Mouse (Mus musculus) ovary, postnatal 36 days (tissue): Measurements from ENCODE around the gene Agap1.

Experiments used
- DNase-seq: peaks from one replicate; pipeline ENCODE4 v3.0.0; 2022; ENCODE audit warnings: low spot score, mixed read lengths

Gene Agap1

DNA sequence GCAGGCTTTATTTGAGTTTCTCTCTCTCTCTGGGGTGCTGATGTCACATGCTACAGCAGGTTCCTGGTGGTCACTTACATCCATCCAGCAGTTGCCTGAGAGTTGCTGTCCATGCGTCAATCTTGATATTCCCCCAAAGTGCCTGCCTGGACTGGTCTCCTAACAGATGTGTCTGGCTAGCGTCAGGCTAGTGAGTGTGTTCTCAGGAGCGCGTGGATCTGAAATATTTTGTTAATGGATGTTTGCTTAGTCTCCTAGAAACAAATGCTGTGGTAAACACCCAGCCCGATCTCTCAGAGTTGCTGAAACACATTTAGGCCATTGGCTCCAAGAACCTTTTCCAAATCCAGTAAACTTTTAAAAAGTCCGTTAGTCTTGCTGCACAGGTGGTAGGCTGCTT is 161.9 kb downstream of the Agap1 start:
- DNase-seq = no peak

DNA sequence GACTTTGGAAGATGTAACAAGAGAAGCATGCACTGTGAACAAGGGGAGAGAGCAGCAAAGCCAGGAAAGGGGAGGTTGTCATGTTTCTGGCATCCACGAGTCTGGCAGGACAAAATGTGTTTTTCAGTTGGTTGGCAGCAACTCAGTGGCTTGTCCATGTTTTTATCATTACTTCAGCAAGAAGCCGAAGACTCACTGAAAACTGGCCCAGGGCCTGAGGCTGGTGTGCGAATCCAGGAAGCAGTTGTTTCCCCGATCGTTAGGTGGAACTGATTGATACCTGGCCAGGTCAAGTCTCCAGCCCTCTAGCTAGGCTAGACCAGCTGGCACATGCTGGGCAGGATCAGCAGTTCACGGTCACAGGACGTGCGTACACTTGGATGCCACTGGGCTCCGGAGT is 162.7 kb downstream of the Agap1 start:
- peak; percentile 32 for DNase-seq

DNA sequence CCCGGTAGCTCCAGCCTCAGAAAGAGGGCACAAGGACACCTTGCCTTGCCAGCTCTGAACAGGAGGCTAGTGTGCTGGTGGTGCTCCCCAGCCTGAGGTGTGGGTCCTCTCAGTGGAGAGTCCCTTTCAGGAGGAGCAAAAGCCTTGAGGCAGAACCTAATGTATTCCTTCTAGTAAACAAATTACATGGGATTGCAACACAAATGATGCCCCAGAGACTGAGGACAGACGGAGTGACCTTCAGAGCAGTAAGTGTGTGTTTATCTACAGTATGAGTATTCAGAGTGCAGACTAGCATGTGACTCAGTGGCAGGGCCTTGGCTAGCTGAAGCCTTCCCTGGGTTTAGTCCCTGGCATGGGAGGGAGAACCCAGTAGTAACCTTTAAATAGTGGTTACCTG is 165.4 kb downstream of the Agap1 start:
- DNase-seq = peak; percentile 26

DNA sequence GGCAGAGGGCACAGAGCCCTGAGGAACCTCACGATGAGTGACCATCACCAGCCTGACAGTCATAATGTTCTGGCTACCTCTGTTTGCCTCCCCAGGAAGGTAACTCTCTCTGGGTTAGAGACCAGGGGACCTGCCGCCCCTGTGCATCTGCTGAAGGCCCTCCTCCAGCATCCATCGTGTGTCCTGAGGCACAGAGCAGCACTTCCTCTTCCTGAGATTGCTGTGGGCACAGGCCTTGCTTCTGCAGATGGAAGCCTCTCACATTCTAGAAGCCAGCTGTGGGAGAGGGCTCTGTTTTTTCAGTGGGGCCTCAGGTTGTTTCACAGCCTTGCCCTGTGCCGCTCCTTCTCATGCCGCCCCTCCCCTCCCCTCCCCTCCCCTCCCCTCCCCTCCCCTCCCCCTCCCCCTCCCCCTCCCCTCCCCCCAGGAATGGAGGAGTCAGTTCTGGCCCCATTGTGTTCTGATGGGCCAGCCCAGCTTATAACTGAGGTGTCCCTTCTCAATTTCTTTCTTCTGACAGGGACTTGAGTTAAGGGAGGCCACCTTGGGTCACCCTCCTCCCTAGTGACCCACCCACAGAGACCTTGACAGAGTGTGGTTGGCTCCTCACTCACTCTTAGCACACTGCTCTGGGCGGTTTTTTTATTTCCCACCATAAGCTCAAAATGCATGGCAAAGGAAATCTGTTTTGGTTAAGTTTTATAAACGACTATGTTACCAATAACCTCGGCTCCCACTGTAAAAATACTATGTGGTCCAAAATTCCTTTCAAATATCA is 166.6 kb downstream of the Agap1 start:
- no peak for DNase-seq

DNA sequence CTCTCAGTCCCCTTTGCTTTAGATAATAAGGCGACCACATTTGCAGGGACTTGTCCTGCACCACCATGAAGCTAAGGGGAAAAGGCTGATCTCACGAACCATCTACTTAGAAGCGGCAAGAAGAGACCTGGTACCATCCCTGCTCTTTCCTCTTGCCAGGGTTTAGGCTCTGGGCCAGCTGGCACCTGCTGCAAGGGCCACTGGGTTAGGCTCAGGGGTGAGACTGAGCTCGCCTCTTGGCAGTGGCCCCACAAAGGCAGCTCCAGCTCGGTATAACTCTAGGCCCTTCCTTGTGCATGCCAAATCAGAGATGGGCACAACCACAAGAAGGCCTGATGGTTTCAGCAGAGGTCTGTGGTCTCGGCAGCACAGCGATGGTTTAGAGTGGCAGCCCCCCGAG is 167.3 kb downstream of the Agap1 start:
- peak; percentile 71 for DNase-seq

DNA sequence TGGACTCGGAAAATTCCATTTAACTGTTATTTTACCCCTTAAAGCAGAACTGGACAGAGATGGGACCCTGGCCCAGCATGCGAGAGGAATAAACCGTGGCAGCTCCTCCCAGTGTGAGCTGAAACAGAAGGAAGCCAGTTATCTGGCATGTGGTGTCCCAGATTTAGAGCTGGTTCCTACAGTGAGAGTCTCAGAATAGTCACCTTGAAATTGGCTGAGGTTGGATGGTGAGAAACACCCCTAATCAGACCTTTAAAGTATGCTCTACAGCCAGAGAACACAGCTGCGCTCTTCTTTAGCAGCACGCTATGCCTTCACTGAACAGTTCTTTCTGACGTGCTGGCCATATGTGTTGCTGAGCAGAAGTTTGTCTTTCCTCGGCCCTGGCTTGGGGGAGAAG is 168.2 kb downstream of the Agap1 start:
- no peak for DNase-seq

DNA sequence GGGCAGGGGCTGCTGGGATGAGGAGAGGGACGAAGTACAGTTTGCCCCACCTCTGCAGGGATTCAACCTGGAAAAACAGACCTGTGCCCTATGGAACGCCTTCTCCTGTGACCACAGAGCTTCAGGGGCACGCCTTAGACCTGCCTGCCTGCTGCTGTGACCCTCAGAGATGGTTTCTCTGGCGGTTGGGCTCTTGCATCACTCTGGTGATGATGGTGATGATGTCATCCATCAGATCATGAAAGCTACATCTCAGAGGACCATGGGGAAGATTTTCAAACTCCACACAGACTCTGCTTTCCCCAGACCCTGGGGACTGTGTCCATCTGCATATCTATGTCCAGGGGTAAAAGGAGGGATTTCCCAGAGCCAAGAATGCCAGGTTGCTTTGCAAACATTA is 170.7 kb downstream of the Agap1 start:
- DNase-seq = no peak

DNA sequence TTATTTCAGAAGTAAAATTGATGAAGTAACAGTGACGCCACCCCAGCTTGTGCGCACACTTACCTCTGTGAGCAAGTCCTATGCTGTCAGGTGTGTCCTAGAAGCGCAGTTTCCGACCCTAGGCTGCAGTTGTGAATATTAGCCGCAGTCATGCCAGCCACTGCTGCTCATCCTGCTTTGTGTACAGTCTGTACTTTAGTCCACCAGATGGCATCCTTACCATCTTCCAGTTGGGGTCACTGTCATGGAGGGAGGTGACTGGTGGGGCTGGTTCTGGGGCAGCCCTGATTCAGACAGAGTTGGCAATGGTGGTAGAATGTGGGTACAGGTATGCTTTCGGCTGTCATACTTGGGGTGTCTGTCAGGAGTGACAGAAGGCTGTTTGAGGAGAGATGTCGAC is 171.4 kb downstream of the Agap1 start:
- no peak for DNase-seq

DNA sequence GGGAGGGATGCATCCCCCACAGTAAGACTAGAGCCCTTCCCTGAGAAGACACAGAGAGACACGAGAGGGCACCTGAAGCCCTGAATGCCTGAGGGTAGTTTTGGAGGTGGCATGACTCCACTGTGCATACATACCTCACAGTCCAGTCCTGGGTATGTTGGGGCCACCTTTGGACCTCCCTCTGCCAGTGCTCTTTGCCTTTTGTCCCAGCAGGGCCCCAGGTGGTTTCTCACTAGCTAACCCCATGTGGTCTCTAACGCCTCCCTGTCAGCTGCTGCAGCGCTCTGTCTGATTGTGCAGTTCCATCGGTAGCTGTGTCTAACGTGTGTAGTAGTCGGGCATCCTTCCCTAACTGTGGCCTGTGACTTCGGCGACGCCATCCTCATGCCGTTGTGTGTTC is 172.3 kb downstream of the Agap1 start:
- no peak for DNase-seq

DNA sequence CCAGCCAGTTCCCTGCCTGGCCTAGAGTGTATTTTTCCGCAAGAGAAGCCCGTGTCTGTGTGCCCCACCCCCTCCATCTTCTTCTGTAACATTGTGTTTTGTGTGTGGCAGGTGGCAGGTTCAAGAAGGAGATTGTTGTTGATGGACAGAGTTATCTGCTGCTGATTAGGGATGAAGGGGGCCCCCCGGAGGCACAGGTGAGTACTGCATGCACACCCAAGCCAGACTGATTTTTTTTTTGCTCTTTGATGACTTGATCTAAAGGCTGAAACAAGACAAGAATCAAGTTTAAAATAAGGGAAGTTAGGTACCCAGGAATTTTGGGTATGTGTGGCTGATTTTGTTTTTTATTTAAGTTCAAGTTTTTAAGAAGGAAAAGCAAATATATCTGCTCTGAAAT is 173.0 kb downstream of the Agap1 start:
- no peak for DNase-seq

DNA sequence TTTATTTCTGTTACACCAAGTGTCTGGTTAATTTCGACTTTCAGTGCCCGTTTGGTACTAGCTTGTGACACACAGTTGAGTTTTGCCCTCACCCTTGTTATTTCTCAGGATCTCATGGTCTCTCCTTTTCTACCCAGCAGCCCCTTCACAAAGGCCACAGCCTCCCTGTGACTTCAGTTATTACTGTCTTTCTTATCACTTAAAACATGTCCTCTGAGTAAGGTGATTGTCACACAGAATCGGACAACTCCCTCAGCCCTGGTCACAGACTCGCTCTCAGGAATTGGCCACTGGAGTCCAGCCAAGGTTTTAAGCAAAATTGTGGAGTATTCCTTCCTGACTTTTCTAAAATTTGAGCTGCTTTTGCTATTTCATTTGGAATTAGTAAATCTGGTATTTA is 176.2 kb downstream of the Agap1 start:
- DNase-seq = no peak

DNA sequence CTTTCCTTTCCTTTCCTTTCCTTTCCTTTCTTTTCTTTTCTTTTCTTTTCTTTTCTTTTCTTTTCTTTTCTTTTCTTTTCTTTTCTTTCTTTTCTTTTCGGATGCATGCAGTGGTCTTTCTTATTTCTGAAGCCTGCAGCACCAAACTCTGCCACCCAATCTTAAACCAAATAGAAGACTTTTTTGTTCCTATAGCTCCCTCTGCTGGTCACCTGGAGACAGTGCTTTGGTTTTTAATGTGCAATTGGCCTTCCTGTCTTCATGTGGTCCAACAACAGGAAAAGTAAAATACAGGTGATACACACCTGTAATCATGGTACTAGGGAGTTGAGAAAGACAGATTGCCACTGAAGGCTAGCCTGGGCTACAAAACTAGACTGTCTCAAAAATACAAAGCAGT is 177.1 kb downstream of the Agap1 start:
- no peak for DNase-seq

DNA sequence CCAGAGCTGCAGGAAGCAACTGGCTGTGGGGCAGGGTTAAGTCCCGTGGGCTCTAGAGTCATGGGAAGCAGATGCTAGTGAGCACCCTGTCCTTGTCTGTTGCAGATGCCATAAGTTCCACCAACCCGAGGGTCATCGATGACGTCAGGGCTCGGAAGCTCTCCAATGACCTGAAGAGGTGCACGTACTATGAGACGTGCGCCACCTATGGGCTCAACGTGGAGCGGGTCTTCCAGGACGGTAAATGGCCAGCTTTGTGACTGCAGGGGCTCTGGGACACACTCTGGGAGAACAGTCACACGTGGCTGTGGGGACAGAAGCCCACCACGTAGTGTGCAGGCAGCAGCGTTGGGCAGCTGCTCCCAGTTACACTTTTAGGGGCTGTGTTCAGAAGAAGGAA is 179.4 kb downstream of the Agap1 start:
- DNase-seq = no peak

DNA sequence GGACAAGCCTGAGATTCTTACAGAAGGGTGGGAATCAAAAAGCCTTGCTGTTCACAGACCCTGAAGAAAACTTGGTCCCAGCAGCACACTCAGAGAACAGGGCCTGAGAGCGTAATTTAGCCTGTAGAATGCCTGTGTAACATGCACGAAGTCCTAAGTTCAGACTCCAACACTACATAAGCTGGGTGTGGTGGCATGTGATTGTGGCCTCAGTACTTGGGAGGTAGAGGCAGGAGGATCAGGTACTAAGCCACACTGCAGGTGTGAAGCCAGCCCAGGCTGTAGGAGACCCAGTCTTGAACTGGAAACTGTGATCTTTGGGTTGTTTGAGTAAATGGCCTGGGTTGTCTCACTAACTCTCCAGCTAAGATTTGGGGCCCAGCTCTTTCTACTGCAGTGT is 180.5 kb downstream of the Agap1 start:
- DNase-seq = no peak

DNA sequence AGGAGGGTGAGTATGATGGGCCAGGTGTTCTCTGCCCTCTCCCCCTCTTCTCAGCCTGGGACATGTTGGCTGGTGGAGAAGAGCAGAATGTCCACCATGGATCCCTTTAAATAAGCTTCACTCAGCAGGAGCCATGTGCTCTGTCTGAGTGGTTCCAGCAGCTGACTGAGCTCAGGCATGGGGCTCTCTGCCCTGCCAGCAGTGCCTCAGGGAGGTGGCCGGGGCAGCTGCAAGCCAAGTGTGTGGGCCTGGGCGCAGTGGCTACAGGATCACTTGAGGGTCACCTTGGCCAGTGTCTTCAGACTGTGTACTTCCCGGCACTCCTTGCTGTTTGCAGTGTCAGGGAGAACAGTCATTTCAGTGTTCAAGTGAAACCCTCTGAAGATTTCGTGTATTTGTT is 183.1 kb downstream of the Agap1 start:
- no peak for DNase-seq

DNA sequence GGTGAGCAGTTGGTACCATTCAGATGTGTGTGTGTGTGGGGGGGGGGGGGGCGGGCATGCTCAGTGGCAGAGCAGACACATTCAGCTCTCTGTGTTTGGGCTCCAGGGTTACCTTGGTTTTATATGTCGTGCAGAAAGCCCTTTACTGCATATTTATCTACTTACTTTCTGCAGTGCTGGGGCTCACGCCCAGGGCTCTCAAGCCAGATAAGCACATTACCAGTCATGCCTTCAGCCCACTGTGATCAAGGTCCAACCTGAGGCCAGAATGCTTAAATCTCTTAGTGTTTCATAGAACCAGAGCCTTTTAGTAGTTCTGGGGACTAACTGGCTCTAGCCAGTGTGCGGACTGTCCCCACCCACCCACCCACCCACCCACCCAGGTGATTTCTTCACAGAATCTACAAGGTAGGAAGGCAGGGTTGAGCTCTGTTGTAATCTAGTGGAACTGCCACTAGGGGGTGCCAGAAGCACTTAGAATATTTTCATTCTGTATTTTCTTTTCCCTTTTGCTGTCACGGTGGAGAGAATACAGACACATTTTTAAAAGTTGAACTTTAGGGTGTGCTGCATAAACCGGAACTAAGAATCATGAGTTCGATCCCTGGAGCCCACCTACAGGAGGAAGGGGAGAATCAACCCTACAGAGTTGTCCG is 189.0 kb downstream of the Agap1 start:
- DNase-seq = no peak

DNA sequence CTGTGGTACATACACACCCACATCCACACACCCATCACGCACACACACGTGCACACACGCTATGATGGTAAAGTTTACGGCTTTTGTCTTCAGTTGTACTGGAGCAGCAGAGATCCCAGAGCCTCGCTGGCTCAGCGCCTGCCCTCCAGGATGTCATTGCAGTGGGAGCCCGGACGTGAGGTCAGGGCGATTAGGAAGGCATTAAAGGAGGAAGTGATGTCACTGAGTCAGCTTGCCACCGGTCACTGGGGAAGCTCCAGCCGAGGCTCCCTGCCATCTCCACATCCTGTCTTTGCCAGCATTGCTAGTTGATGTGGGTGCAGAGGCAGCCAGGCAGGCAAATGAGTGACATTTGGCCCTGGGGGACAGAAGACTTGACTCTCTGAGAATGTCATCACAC is 189.5 kb downstream of the Agap1 start:
- no peak for DNase-seq

DNA sequence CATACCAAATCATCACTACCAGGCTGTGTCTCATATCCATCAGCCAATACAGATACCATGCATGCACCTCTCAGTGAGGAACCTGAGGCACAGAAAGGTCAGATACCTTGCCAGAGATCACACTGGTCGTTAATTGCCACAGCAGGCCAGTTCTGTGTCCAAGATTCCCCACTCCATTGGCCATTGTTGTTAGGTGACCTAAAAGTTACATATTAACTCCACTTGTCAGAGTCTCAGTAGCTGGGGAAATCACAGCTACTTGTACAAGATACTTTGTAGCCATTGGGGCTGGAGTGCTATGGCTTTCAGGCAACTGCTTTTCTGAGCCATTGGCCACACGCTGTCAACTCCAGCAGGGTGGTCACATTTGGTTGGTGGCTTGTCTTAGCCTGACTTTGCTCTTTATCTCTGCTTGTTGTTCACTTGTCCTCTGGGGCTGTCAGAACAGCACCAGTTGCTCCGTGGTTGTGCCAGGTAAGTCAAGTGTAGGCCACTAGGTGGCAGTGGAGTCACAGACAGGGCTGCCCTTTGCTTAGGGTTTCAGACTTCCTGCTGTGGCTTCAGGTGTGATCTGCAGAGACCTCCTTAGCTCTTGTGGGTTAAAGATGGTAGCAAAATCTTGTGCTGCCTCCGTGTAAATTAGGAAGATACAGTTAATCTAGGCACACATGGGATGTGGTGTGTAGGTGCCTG is 191.9 kb downstream of the Agap1 start:
- DNase-seq = peak; percentile 62

DNA sequence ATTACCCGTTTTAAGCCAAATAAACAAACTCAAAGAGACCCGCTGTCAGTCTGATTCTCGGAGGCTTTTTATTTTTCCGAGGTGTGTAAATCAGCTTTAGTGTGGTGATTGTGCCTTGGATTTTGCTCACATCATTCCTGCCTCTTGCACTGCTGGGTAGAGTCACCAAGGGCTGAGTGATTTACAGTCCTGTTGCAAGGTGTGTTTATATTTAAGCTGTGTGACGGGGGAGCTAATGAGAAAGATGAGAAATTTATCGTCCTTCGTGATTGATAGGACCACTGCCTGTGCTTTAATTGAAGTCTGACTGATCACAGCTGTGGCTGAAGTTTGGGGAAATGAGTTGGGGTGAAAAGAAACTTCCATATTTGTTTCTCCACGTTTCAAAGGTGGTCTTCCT is 192.9 kb downstream of the Agap1 start:
- DNase-seq = no peak

DNA sequence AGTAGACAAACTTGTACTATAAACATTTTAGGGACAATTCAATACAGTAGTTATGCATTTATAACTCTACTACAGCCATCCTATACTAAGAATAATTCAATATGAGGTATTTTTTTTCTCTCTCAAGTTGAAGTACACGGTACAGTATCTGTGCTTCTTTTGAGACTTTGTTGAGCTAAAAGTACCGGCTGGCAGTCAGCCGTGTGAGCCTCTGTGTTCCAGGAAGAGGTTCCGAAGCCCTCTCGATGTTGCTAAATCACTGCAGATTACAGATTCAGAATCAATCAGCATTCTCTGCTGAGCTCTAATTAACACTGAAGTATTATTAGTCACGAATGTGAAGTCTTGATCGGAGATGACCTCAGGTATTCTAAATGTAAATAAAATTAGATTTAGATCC is 196.0 kb downstream of the Agap1 start:
- no peak for DNase-seq

DNA sequence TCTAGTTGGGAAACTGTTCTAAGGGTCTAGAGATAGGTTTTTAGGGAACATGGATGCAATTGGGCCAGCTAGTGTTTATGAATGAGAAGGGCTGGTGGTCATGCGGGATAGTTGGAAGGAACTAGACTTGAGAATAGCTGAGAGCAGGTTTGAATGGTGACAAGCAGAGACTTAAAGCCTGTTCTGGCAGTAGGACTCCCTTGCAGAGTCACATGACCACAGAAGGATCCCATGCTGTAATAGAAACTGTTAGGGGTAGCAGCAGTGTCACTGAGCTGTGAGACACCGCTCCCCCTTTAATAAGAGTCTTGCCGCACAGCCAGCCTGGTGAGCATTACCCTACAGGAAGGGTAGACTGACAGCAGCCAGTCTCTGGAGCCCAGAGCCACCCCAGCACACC is 201.6 kb downstream of the Agap1 start:
- DNase-seq = no peak

DNA sequence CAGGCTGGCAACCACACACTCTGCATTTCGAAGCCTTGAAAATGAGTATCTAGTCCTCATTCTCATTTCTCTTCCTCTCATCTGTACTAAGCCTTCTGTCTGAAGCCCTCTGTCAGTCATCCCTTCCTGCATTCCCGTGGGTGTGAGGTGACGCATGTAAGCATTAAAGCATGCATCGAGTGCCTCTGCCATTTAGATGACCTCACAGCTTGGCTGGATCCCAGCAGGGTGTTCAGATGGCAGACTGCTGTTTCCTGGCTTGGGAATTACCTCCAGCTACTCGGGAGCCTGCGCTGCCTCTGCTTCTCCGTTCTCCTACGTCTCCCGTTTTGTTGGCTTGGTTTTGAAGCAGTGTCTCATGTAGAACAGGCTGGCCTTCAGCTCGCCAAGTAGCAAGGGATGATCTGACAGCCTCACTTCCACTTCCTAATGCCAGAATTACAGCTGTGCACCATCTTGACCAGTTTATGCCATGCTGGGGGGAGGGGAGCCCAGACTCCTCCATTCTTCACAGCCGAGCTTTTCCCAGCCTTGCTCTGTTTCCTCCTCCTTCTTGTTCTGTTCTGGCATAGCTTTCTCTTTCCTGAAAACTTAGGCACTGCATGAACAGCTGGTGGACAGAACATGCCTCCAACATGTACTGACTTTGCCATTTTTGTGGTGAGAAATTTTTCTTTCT is 202.2 kb downstream of the Agap1 start:
- DNase-seq = no peak

DNA sequence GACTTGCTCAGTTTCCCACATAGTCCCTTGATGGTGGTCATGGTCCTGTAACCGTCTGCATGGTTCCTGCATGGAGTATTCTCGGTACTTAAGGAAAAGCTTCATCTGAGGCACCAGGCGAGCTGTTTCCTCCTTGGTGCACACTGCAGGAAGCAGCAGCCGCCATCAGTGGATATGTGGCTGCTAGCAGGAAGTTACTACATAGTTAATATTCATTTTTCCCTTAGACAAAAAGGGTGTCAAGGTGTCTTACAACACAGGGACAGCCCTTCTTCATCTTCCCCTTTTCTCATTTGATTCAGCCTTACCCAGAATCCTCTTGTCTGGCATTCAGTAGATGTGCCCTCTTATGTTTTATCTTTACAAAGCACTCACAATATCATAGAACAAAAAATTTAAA is 206.2 kb downstream of the Agap1 start:
- no peak for DNase-seq
